Mouse (Mus musculus) olfactory bulb, adult 2 months (tissue): ENCODE measurements around the gene Dnajc17. TPM values are rescaled to one million over a fixed set of nuclear protein-coding genes. Genes with fewer than 3 reads are reported as not detected.

Source experiments
- H3K27ac ChIP-seq: fragments of 200-500 bp; 2 replicates; pipeline ENCODE4 v1.5.1; 2012; ENCODE audit warnings: low read depth, low read length; ENCODE audit not compliant: insufficient read depth
- H3K4me1 ChIP-seq: fragments of 200-500 bp; 2 replicates; pipeline ENCODE4 v1.6.1; 2012; ENCODE audit warnings: low read length; ENCODE audit not compliant: control insufficient read depth, insufficient read depth
- H3K4me3 ChIP-seq: fragments of 200-500 bp; 2 replicates; pipeline ENCODE4 v1.5.1; 2012; ENCODE audit warnings: mild to moderate bottlenecking, low read depth, low read length, moderate library complexity; ENCODE audit not compliant: insufficient read depth
- CTCF ChIP-seq: fragments of 200-500 bp; IDR thresholded peaks from 2 replicates; pipeline ENCODE4 v1.5.1; 2012; ENCODE audit warnings: low read depth, mild to moderate bottlenecking, low read length, moderate library complexity; ENCODE audit not compliant: insufficient read depth
- POLR2A ChIP-seq: fragments of 200-500 bp; IDR thresholded peaks from 2 replicates; pipeline ENCODE4 v1.6.1; 2012; ENCODE audit warnings: mild to moderate bottlenecking, low read depth, low read length, moderate library complexity; ENCODE audit not compliant: insufficient read depth
- WGBS: fragments of 180-500 bp; shearing (Covaris S2); methylation state at CpG from one replicate; pipeline ENCODE4 v1.1.7; 2018; 5-methylcytosine and 5-hydroxymethylcytosine counted together
- polyA plus RNA-seq: library from polyadenylated mRNA; stranded (reverse); fragments of >200 nt; gene quantifications from 2 replicates; pipeline ENCODE4 v1.2.4, GENCODE M21; 2012; ENCODE audit warnings: low replicate concordance; ENCODE audit not compliant: missing spikeins, insufficient read depth, insufficient read length

Gene Dnajc17
- polyA plus RNA-seq, 1 experiment: not detected

DNA sequence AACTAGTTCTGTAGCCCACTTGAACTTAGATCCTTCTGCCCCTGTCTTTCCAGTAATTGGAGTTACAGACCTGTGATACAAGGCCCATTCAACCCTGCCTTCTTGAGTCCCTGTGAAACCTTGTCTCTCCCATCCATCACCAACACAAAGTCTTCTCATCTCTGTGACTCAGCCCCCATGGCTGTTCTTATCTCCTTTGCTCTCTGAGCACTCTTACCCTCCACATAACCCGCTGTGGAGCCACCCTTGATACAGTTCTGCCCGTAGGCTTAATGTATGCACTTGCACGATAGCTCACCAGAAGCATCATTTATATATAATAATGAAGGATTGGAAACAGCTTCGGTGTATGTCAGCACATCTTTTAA lies 32.2 kb upstream of the Dnajc17 start:
- Histone ChIP-seq H3K4me3 (no peak overlapping the region), H3K27ac (no peak overlapping the region), H3K4me1 (peaks cover 14% of the 10 kb centered on the region)
- TF ChIP-seq POLR2A (no peak), CTCF (no peak)
- WGBS: 93% methylated on average over 4 of the region's 4 CpGs

- Histone ChIP-seq H3K27ac (no peak overlapping the region), H3K4me1 (peaks cover 14% of the 10 kb centered on the region), H3K4me3 (no peak overlapping the region)
- no peak for TF ChIP-seq POLR2A
- no peak for TF ChIP-seq CTCF
- 82% methylated on average over 4 of the region's 4 CpGs for WGBS
Measured at GRCm38 (mm10) chr2:119240075-119240818, 31.7 kb upstream of the Dnajc17 start.

GRCm38 (mm10) chr2:119238671-119239070 lies 30.1 kb upstream of the Dnajc17 start:
- H3K27ac ChIP-seq: no peak overlapping the region
- 85% methylated on average over 2 of the region's 2 CpGs for WGBS
- H3K4me3 ChIP-seq: no peak overlapping the region
- H3K4me1 ChIP-seq: peaks cover 14% of the 10 kb centered on the region
- TF ChIP-seq POLR2A: no peak
- TF ChIP-seq CTCF: no peak

- no peak for TF ChIP-seq POLR2A
- no peak for TF ChIP-seq CTCF
- Histone ChIP-seq H3K4me1 (peaks cover 14% of the 10 kb centered on the region), H3K27ac (no peak overlapping the region), H3K4me3 (peak overlapping the region; percentile 4)
- 5% methylated on average over 31 of the region's 31 CpGs for WGBS
Measured at GRCm38 (mm10) chr2:119237871-119238220, 29.3 kb upstream of the Dnajc17 start.

GRCm38 (mm10) chr2:119237210-119237870 lies 28.7 kb upstream of the Dnajc17 start, which contains the start of gene Spint1:
Gene Spint1, plus strand, starts transcription at chr2:119237362.
- H3K4me1 ChIP-seq: peaks cover 14% of the 10 kb centered on the region
- H3K27ac ChIP-seq: no peak within 1 kb of the TSS
- 1% methylated on average over 73 of the region's 73 CpGs for WGBS
- H3K4me3 ChIP-seq: peak within 1 kb of the TSS; percentile 4
- TF ChIP-seq CTCF: no peak

DNA sequence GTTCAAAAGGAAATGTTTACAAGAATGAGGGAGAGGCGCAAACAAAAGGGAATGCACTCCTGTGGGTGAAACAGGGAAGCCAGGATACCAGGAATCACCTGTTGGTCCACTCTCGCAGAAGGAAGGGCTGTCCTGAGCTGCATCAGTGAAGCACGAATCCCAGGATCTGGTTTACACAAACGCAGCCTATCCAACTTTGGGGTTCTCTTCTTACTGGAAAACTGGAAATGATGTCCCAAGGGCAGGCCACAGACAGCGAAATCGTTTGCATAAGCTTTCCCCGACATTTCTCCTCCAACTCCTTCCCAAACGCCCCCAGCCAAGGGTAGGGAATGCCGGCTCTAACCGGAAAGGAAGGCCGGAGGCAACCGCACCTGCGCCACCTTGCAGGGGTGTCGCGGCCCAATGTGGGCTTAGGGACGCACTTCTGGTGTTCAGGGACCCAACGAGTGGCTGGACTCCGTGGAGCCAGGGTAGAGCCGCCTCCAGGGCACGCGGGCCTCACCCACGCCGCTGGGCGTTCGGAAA lies 28.2 kb upstream of the Dnajc17 start:
- Histone ChIP-seq H3K27ac (no peak overlapping the region), H3K4me1 (peaks cover 14% of the 10 kb centered on the region), H3K4me3 (peak overlapping the region; percentile 4)
- TF ChIP-seq POLR2A: no peak
- no peak for TF ChIP-seq CTCF
- WGBS: 21% methylated on average over 25 of the region's 25 CpGs

- TF ChIP-seq POLR2A (no peak), CTCF (no peak)
- Histone ChIP-seq H3K27ac (no peak within 1 kb of the TSS), H3K4me3 (no peak within 1 kb of the TSS), H3K4me1 (no peaks in the 10 kb centered on the region)
- 83% methylated on average over 6 of the region's 6 CpGs for WGBS
Measured at GRCm38 (mm10) chr2:119229775-119230704, 21.4 kb upstream of the Dnajc17 start, which contains the start of gene Ppp1r14d. Gene Ppp1r14d, minus strand, starts transcription at chr2:119229906.

DNA sequence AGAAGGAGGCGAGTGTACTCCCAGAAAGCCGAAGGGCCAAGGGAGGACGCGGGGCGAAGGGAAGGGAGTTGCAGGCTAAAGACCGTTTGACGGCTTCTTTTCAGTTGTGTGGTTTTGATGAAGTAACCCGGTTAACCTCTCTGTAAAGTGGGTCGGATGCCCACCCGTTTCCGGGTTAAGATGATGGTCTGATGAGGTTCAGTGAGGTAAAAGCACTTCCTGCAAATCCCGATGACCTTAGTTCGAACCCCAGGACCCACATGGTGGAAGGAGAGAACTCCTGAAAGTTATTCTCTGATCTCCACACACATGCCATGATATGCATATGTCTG lies 547 bp upstream of the Dnajc17 start:
- H3K4me3 ChIP-seq: peak overlapping the region; percentile 90
- no peak for TF ChIP-seq CTCF
- no peak for TF ChIP-seq POLR2A
- H3K27ac ChIP-seq: no peak overlapping the region; the same call in 1 of the 2 replicates
- H3K4me1 ChIP-seq: peaks cover 2% of the 10 kb centered on the region; the same call in 1 of the 2 replicates
- under 1% methylated on average over 13 of the region's 13 CpGs for WGBS
